Mouse (Mus musculus) olfactory bulb, adult 2 months (tissue): ENCODE measurements around the gene Olfr10.

Source experiments
- CTCF ChIP-seq: fragments of 200-500 bp; IDR thresholded peaks from 2 replicates; pipeline ENCODE4 v1.5.1; 2012; ENCODE audit warnings: low read depth, mild to moderate bottlenecking, low read length, moderate library complexity; ENCODE audit not compliant: insufficient read depth
- POLR2A ChIP-seq: fragments of 200-500 bp; IDR thresholded peaks from 2 replicates; pipeline ENCODE4 v1.6.1; 2012; ENCODE audit warnings: mild to moderate bottlenecking, low read depth, low read length, moderate library complexity; ENCODE audit not compliant: insufficient read depth

GRCm38 (mm10) chr11:49273834-49274519 is 30.6 kb upstream of the Olfr10 start:
- TF ChIP-seq CTCF (no peak), POLR2A (no peak)
